Mouse (Mus musculus) megakaryocyte, embryonic 14.5 days (primary cell): Measurements from ENCODE around the gene Carns1. TPM values are rescaled to one million over a fixed set of nuclear protein-coding genes. Genes with fewer than 3 reads are reported as not detected.
"Not testable (repeated sequence)": the region's sequence is repeated elsewhere in the genome, so short reads cannot be mapped to it uniquely, and the experiment has no call there.

Source experiments
- H3K27me3 ChIP-seq: replicated peaks from 2 replicates; pipeline ENCODE3; 2012; ENCODE audit warnings: inconsistent platforms
- H3K36me3 ChIP-seq: replicated peaks from 2 replicates; pipeline ENCODE3; 2012; ENCODE audit warnings: low read length, inconsistent platforms, mixed read lengths
- H3K4me1 ChIP-seq: 2 replicates; pipeline ENCODE4 v1.6.1; 2012; ENCODE audit warnings: inconsistent platforms
- H3K4me3 ChIP-seq: replicated peaks from 2 replicates; pipeline ENCODE3; 2012; ENCODE audit warnings: moderate library complexity, mild to moderate bottlenecking, inconsistent platforms
- H3K9me3 ChIP-seq: 2 replicates; pipeline ENCODE4 v1.6.1; 2012; ENCODE audit warnings: inconsistent platforms
- FLI1 ChIP-seq: IDR thresholded peaks from 2 replicates; pipeline ENCODE4 v1.6.1; 2012; ENCODE audit warnings: low read length, inconsistent platforms, mixed read lengths
- GATA1 ChIP-seq: IDR thresholded peaks from 3 replicates; pipeline ENCODE4 v1.6.1; 2012; ENCODE audit warnings: mixed read lengths, low read length, inconsistent platforms, borderline replicate concordance
- polyA plus RNA-seq: library from polyadenylated mRNA; stranded (reverse); fragments of >175 nt; gene quantifications from 2 replicates; pipeline ENCODE4 v1.2.3, GENCODE M21; 2012; ENCODE audit warnings: low replicate concordance; ENCODE audit not compliant: insufficient read depth

Carns1 gene
- polyA plus RNA-seq, 1 experiment: 1.3 TPM

- TF ChIP-seq GATA1: no peak
- TF ChIP-seq FLI1: no peak
- H3K36me3 ChIP-seq: peaks cover 28% of the 10 kb centered on the region
- H3K4me1 ChIP-seq: peaks cover 79% of the 10 kb centered on the region
- H3K4me3 ChIP-seq: no peak overlapping the region
- no peaks in the 10 kb centered on the region; the same call in 1 of the 2 replicates for H3K9me3 ChIP-seq
- H3K27me3 ChIP-seq: peaks cover 15% of the 10 kb centered on the region
Observed at GRCm38 (mm10) chr19:4146366-4147021, 28.8 kb downstream of the Carns1 start.

- Histone ChIP-seq H3K27me3 (peaks cover 20% of the 10 kb centered on the region), H3K4me1 (peaks cover 73% of the 10 kb centered on the region), H3K4me3 (no peak overlapping the region), H3K36me3 (peaks cover 22% of the 10 kb centered on the region), H3K9me3 (no peaks in the 10 kb centered on the region; the same call in 1 of the 2 replicates)
- TF ChIP-seq GATA1 (no peak), FLI1 (no peak)
Observed at GRCm38 (mm10) chr19:4145936-4146335, 29.3 kb downstream of the Carns1 start.

GRCm38 (mm10) chr19:4144550-4145498 is 30.5 kb downstream of the Carns1 start:
- no peak overlapping the region for H3K4me3 ChIP-seq
- H3K4me1 ChIP-seq: peaks cover 69% of the 10 kb centered on the region
- H3K27me3 ChIP-seq: peaks cover 30% of the 10 kb centered on the region
- TF ChIP-seq FLI1 (no peak), GATA1 (no peak)
- peaks cover 11% of the 10 kb centered on the region for H3K36me3 ChIP-seq
- no peaks in the 10 kb centered on the region; the same call in 1 of the 2 replicates for H3K9me3 ChIP-seq

GRCm38 (mm10) chr19:4143759-4144268 is 31.5 kb downstream of the Carns1 start, which contains the start of gene Cabp4:
Gene Cabp4 (minus strand): TSS chr19:4144033.
- H3K4me3 ChIP-seq: no peak within 1 kb of the TSS
- peaks cover 35% of the 10 kb centered on the region for H3K27me3 ChIP-seq
- H3K36me3 ChIP-seq: peaks cover 2% of the 10 kb centered on the region
- H3K9me3 ChIP-seq: no peaks in the 10 kb centered on the region; the same call in 1 of the 2 replicates
- TF ChIP-seq FLI1: no peak
- TF ChIP-seq GATA1: no peak
- H3K4me1 ChIP-seq: peaks cover 68% of the 10 kb centered on the region

GRCm38 (mm10) chr19:4142416-4143173 is 32.7 kb downstream of the Carns1 start:
- H3K4me1 ChIP-seq: peaks cover 69% of the 10 kb centered on the region
- H3K27me3 ChIP-seq: peaks cover 40% of the 10 kb centered on the region
- no peak overlapping the region for H3K4me3 ChIP-seq
- H3K9me3 ChIP-seq: no peaks in the 10 kb centered on the region; the same call in 1 of the 2 replicates
- TF ChIP-seq GATA1: no peak
- no peak for TF ChIP-seq FLI1
- H3K36me3 ChIP-seq: peaks cover 2% of the 10 kb centered on the region

- no peaks in the 10 kb centered on the region for H3K36me3 ChIP-seq
- H3K4me3 ChIP-seq: no peak overlapping the region
- TF ChIP-seq GATA1 (no peak), FLI1 (no peak)
- H3K9me3 ChIP-seq: no peaks in the 10 kb centered on the region
- H3K4me1 ChIP-seq: peaks cover 65% of the 10 kb centered on the region
- H3K27me3 ChIP-seq: peaks cover 42% of the 10 kb centered on the region
Observed at GRCm38 (mm10) chr19:4140147-4140546, 35.1 kb downstream of the Carns1 start.

GRCm38 (mm10) chr19:4139446-4139845 is 35.8 kb downstream of the Carns1 start, which contains the start of gene Gpr152:
Gene Gpr152 (plus strand): TSS chr19:4139787.
- Histone ChIP-seq H3K4me3 (no peak within 1 kb of the TSS), H3K36me3 (no peaks in the 10 kb centered on the region), H3K27me3 (peaks cover 42% of the 10 kb centered on the region), H3K9me3 (no peaks in the 10 kb centered on the region), H3K4me1 (peaks cover 61% of the 10 kb centered on the region)
- no peak for TF ChIP-seq FLI1
- no peak for TF ChIP-seq GATA1

- no peaks in the 10 kb centered on the region for H3K9me3 ChIP-seq
- TF ChIP-seq GATA1 (no peak), FLI1 (no peak)
- H3K36me3 ChIP-seq: peaks cover 6% of the 10 kb centered on the region
- H3K27me3 ChIP-seq: peaks cover 36% of the 10 kb centered on the region
- H3K4me1 ChIP-seq: peaks cover 48% of the 10 kb centered on the region
- H3K4me3 ChIP-seq: no peak overlapping the region
Observed at GRCm38 (mm10) chr19:4137913-4138312, 37.4 kb downstream of the Carns1 start.

GRCm38 (mm10) chr19:4136463-4136862 is 38.8 kb downstream of the Carns1 start:
- no peak overlapping the region for H3K4me3 ChIP-seq
- TF ChIP-seq GATA1 (no peak), FLI1 (no peak)
- peaks cover 27% of the 10 kb centered on the region for H3K27me3 ChIP-seq
- peaks cover 43% of the 10 kb centered on the region for H3K4me1 ChIP-seq
- H3K36me3 ChIP-seq: peaks cover 21% of the 10 kb centered on the region
- no peaks in the 10 kb centered on the region for H3K9me3 ChIP-seq

GRCm38 (mm10) chr19:4135963-4136345 is 39.3 kb downstream of the Carns1 start:
- Histone ChIP-seq H3K4me1 (peaks cover 43% of the 10 kb centered on the region), H3K27me3 (peaks cover 22% of the 10 kb centered on the region), H3K36me3 (peaks cover 26% of the 10 kb centered on the region), H3K4me3 (peak overlapping the region; percentile 75)
- H3K9me3 ChIP-seq: not testable (repeated sequence)

GRCm38 (mm10) chr19:4135229-4135962 is 39.9 kb downstream of the Carns1 start:
- not testable (repeated sequence) for H3K9me3 ChIP-seq, H3K4me3 ChIP-seq
- H3K4me1 ChIP-seq: peaks cover 41% of the 10 kb centered on the region
- peaks cover 32% of the 10 kb centered on the region for H3K36me3 ChIP-seq
- H3K27me3 ChIP-seq: peaks cover 18% of the 10 kb centered on the region
